Mouse (Mus musculus) G1E (cell line): Measurements from ENCODE around the gene Clhc1.

ENCODE experiments used
- CTCF ChIP-seq: IDR thresholded peaks from 2 replicates; pipeline ENCODE4 v1.5.1; 2012; ENCODE audit warnings: low read depth, low read length, inconsistent platforms, mixed read lengths
- POLR2AphosphoS5 ChIP-seq: IDR thresholded peaks from 2 replicates; pipeline ENCODE4 v1.6.1; 2012; ENCODE audit warnings: low read depth, low read length, inconsistent platforms; ENCODE audit not compliant: insufficient replicate concordance

GRCm38 (mm10) chr11:29560990-29561389, 13.2 kb downstream of the Clhc1 start:
- no peak for TF ChIP-seq POLR2AphosphoS5
- TF ChIP-seq CTCF, result no peak
